Mouse (Mus musculus): ENCODE measurements around the gene Acsl6. TPM values are rescaled to one million over a fixed set of nuclear protein-coding genes. Genes with fewer than 3 reads are reported as not detected.
"Not testable (repeated sequence)": the region's sequence is repeated elsewhere in the genome, so short reads cannot be mapped to it uniquely, and the experiment has no call there.

Acsl6 gene
- polyA plus RNA-seq, 1 experiment from 2014 or later: 0.55 TPM

DNA sequence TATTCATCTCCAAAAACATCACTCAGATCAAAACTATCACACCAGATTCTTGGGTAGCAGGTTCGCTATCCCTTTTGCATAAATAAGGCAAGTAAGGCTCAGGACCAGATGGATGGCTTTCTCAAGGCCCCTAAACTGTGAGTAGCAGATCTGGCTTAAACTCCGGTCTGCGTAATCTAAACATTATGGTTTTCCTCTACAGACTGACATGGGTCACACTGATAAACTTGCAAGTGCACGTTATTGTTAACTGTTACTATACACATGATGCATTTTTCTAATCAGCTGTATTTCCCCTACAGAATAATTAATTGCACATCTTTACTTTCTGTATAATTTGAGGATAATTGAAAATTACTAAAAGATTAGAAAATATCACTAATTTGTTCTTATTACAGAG, 94.5 kb downstream of the Acsl6 start:
- H3K27me3 ChIP-seq (replicated peaks): no peaks in the 10 kb centered on the region
- no peak overlapping the region for H3K9ac ChIP-seq
- H3K4me3 ChIP-seq: no peak overlapping the region
- H3K4me1 ChIP-seq (replicated peaks): no peaks in the 10 kb centered on the region
- no peaks in the 10 kb centered on the region; the same call in 1 of the 2 replicates for H3K9me3 ChIP-seq (replicated peaks)
- no peak for ATAC-seq (ENCODE audit: insufficient number of reproducible peaks, low FRiP score)
- H3K36me3 ChIP-seq: no peaks in the 10 kb centered on the region
- H3K27ac ChIP-seq (ENCODE audit: poor library complexity, severe bottlenecking): no peak overlapping the region
- H3K4me2 ChIP-seq: no peak overlapping the region
- 59% methylated on average over 4 of the region's 4 CpGs for WGBS

DNA sequence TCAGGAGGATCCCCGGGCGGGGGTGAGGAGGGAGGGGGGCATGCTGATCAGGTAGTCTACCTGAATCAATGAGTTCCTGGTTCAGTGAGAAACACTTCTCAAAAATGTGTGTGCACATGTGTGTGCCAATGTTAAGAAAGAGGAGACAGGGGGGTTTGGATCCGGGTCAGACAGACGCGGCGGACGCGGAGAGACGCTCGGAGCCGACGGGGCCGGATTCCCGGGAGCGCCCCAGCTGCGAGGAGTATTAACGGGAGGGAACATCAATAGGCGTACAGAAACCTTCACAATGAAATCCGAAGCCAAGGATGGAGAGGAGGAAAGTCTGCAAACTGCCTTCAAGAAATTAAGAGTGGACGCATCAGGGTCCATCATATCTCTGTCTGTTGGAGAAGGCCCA, 97.2 kb downstream of the Acsl6 start:
- H3K9ac ChIP-seq; H3K36me3 ChIP-seq; H3K27me3 ChIP-seq (replicated peaks); H3K4me1 ChIP-seq (replicated peaks); H3K27ac ChIP-seq (ENCODE audit: poor library complexity, severe bottlenecking); ATAC-seq (ENCODE audit: insufficient number of reproducible peaks, low FRiP score); H3K4me2 ChIP-seq; H3K4me3 ChIP-seq; H3K9me3 ChIP-seq (replicated peaks): not testable (repeated sequence)
- WGBS: 91% methylated on average over 20 of the region's 20 CpGs

- H3K36me3 ChIP-seq: no peaks in the 10 kb centered on the region
- no peak overlapping the region for H3K4me3 ChIP-seq
- H3K27ac ChIP-seq (ENCODE audit: poor library complexity, severe bottlenecking): no peak overlapping the region
- H3K9me3 ChIP-seq (replicated peaks): no peaks in the 10 kb centered on the region
- no peaks in the 10 kb centered on the region for H3K27me3 ChIP-seq (replicated peaks)
- no peaks in the 10 kb centered on the region for H3K4me1 ChIP-seq (replicated peaks)
- WGBS: 53% methylated on average over 4 of the region's 4 CpGs
- H3K4me2 ChIP-seq: no peak overlapping the region
- ATAC-seq (ENCODE audit: insufficient number of reproducible peaks, low FRiP score): no peak
- no peak overlapping the region for H3K9ac ChIP-seq
These were observed 101.3 kb downstream of the Acsl6 start for GRCm38 (mm10) chr11:54404885-54405284.

DNA sequence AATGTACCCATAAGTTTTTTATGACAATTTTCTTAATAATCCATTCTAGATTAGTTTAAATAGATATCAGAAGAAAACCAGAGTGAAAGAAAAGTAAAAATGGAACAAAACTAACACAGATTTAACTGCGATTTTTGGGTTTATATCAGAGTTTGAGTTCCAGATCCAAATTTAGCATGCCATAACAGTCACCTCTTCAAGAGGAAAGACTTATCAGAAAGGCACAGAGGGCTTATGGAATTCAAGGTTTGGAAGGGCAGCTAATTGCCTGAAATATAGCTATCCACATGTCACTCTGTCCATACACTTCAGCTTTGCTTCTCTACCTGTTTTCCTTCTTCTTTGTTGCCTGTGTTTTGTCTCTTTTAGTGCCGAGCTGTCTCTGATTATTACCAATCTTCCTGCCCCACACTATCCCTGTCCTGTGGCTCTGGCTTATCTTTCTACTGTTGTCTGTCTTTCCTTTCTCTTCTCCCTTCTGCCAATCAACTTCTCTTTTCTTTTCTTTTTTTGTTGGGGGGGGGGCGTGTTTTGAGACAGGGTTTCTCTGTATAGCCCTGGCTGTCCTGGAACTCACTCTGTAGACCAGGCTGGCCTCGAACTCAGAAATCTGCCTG, 103.4 kb downstream of the Acsl6 start:
- Histone ChIP-seq H3K4me1 (replicated peaks) (no peaks in the 10 kb centered on the region), H3K9ac (no peak overlapping the region), H3K4me3 (no peak overlapping the region), H3K9me3 (replicated peaks) (no peaks in the 10 kb centered on the region), H3K27me3 (replicated peaks) (no peaks in the 10 kb centered on the region), H3K27ac (ENCODE audit: poor library complexity, severe bottlenecking) (no peak overlapping the region), H3K36me3 (no peaks in the 10 kb centered on the region), H3K4me2 (no peak overlapping the region)
- WGBS: 59% methylated on average over 4 of the region's 4 CpGs
- ATAC-seq (ENCODE audit: insufficient number of reproducible peaks, low FRiP score): no peak

DNA sequence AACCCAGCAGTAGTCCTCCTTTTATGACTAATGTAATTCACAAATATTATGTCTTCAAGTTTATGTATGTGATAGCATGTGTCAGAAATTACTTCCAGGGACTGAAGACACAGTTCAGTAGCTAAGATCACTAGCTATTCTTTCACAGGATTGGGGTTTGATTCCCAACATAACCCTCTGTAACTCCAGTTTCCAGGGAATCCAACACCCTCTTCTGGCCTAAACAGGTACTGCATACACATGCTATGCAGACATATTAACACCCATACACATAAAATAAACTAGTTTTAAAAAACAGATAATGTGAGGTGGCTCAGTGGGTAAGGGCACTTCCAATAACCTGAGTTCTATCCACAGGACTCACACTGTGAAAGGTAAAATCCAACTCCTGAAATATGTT, 107.0 kb downstream of the Acsl6 start:
- ATAC-seq (ENCODE audit: insufficient number of reproducible peaks, low FRiP score): no peak
- no peak overlapping the region for H3K4me2 ChIP-seq
- H3K27me3 ChIP-seq (replicated peaks): no peaks in the 10 kb centered on the region; the same call in 1 of the 2 replicates
- H3K27ac ChIP-seq (ENCODE audit: poor library complexity, severe bottlenecking): no peak overlapping the region
- H3K9me3 ChIP-seq (replicated peaks): no peaks in the 10 kb centered on the region
- no peak overlapping the region for H3K9ac ChIP-seq
- H3K4me3 ChIP-seq: no peak overlapping the region
- H3K4me1 ChIP-seq (replicated peaks): peaks cover 8% of the 10 kb centered on the region
- no peaks in the 10 kb centered on the region for H3K36me3 ChIP-seq

DNA sequence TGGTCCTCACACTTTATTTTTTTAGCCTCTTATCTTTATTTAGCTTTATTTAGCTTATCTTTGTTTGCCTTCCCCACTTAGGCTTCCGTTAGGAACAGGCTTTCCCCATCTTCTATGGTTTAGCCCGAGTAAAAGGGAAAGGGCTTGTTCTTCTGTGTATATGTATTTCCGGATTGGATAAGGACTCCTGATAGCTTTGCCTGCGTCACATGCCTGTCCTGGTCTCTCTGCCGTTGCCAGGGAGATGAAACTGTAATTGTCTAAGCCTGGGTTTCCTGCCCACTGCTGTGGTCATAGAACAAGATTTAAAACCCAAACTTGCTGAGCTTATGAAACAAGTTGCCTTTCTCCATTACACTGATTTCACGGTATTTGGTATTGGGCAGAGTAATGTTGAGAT, 109.4 kb downstream of the Acsl6 start:
- Histone ChIP-seq H3K9ac (no peak overlapping the region), H3K4me2 (peak overlapping the region; percentile 38), H3K27ac (ENCODE audit: poor library complexity, severe bottlenecking) (no peak overlapping the region), H3K4me3 (no peak overlapping the region), H3K27me3 (replicated peaks) (no peaks in the 10 kb centered on the region; the same call in 1 of the 2 replicates), H3K4me1 (replicated peaks) (peaks cover 8% of the 10 kb centered on the region), H3K9me3 (replicated peaks) (no peaks in the 10 kb centered on the region), H3K36me3 (no peaks in the 10 kb centered on the region)
- ATAC-seq (ENCODE audit: insufficient number of reproducible peaks, low FRiP score): peak; percentile 79
- 12% methylated on average over 6 of the region's 6 CpGs for WGBS

Other genes with a start within 250 kb of the Acsl6 start
- 7.1 and 7.3 TPM in 2 replicates for gene Pdlim4, start 234.8 kb upstream of the Acsl6 start, polyA plus RNA-seq (2016; fragmentation: Nextera tagmentation; extraction: Ambion mirVana)
- 56.5 and 62.1 TPM in 2 replicates for gene P4ha2, start 203.7 kb upstream of the Acsl6 start, polyA plus RNA-seq (2016; fragmentation: Nextera tagmentation; extraction: Ambion mirVana)
- gene Csf2, start 54.1 kb upstream of the Acsl6 start, polyA plus RNA-seq (2016; fragmentation: Nextera tagmentation; extraction: Ambion mirVana): not detected in 2 replicates
- gene Il3, start 36.5 kb upstream of the Acsl6 start, polyA plus RNA-seq (2016; fragmentation: Nextera tagmentation; extraction: Ambion mirVana): not detected in 2 replicates
- not detected in 2 replicates for gene Meikin, start 66.9 kb downstream of the Acsl6 start, polyA plus RNA-seq (2016; fragmentation: Nextera tagmentation; extraction: Ambion mirVana)
- 10.4 and 11.2 TPM in 2 replicates for gene Fnip1, start 134.4 kb downstream of the Acsl6 start, polyA plus RNA-seq (2016; fragmentation: Nextera tagmentation; extraction: Ambion mirVana)
- gene Rapgef6, start 219.0 kb downstream of the Acsl6 start, polyA plus RNA-seq (2016; fragmentation: Nextera tagmentation; extraction: Ambion mirVana): 26.3 and 26.4 TPM in 2 replicates

All from heart, embryonic 12.5 days (tissue).